Mouse (Mus musculus) c-Kit-positive CD71-positive TER-119-positive erythroid progenitor cells, embryonic 14.5 days (primary cell): ENCODE results near the gene Acap3.
A peak's percentile ranks its signal among the peaks of the same experiment; 100 is the strongest.

Source experiments
- DNase-seq: peaks from one replicate; pipeline ENCODE4 v3.0.0-alpha.2; 2013; ENCODE audit warnings: low spot score

The Acap3 gene

DNA sequence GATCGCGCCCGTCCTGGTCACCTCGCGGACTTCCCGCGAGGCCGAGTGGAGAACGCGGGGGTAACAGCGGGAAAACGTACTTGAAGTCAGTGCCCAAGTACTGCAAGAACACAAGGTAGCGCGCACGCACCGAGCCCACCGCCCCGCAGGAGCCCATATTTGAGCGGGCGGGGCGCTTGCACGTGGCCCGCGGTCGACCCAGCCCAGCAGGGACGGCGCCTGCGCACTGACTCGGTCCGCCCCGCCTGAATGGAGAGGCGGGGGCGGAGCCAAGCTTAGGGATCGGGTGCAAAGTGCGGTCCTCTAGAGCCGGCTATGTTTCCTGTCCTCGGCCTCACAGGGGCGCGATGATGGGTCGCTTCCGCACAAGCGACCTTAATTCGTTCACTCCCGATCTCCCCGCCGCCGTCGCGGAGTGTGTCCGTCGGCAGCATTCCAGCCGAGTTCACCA lies at the start of gene Acap3, which contains the start of gene Pusl1:
TSS of gene Acap3 (plus strand) at position 272 of the 451 bp plus-strand sequence.
TSS of gene Pusl1 (minus strand) at position 231 of the 451 bp plus-strand sequence.
- peak; percentile 93 for DNase-seq

DNA sequence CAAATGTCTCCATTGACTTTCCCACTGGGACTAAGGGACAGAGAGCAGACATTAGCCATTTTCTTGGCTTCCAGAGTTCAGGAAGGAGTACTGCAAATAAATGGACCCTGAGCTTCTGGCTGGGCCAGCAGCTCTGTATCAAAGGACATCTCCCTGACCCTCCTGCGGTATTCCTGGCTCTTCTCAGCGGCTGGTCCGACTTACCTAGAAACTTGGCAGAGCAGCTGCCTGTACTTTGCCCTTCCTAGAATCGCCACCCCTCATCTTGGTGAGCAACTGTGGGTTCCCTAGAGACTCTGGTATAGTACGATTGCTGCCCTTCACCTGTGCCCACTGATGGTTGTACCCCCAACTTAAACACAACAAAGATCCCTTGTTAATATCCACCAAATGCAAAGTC lies 48.4 kb upstream of the Acap3 start:
- no peak for DNase-seq

DNA sequence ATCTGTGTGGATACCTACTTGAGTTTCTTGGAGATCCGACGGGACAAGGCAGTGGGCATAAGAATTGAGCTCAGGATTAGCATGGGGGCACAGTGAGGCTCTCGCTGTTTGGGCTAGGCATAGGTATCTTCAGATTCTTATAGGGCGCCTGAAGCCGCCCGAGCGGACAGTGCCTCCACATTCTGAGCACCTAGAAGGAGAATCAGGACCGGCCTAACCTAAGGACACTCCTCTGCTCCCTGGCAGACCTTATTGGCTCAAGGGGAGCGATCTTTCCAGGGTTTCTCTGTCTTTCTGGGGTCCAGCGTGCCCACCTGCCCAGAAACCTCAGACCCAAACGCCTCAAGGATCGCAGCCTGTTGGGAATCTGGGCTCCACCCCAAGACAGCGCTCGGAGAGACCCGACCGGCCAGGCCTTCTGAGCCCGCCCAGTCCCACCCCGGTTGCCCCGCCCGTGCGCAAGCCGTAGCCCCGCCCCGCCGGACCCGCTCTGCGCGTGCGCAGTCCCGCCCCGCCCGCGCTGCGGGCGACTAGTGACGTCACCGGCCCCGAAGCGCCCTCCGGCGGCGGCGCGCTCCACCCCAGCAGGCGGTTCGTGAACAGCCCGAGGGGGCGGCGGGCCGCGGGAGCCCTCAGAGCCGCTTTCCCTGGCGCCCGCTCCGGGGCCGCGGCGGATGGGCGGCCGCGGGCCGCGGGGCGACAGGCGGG lies 44.6 kb upstream of the Acap3 start, which contains the start of gene Dvl1:
TSS of gene Dvl1 (plus strand) at position 532 of the 708 bp plus-strand sequence.
- peak; percentile 81 for DNase-seq

DNA sequence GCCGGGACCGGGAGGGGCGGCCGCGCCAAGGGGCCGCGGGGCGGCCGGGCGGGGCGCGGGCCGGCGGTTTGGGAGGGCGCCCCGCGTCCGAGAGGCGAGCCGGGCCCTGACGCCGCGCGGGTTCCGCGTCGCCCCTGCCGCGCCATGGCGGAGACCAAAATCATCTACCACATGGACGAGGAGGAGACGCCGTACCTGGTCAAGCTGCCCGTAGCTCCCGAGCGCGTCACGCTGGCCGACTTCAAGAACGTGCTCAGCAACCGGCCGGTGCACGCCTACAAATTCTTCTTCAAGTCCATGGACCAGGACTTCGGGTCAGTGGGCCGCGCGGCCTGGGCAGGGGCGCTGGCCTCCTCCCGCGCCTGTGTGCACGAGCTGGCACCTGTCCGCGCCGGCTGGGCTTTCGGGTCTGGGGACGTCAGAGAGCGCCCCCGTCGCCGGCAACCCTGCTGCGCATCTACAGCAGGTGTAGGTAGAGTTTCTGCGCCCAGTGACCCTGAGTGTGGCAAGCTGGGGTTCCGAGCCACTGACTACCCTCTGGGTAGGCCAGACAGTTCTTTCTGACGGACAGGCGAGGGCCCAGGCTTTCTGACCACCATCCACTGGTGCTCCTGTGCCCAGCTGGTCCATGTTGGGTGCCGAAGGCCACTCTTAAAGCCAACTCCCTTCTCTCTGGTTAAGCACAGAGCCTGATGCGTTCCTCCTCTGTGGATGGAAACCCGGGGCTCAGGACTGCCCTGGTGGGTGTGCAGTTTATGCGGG lies 43.9 kb upstream of the Acap3 start:
- DNase-seq = no peak

- DNase-seq = no peak
These were observed 43.1 kb upstream of the Acap3 start for GRCm38 (mm10) chr4:155848434-155849095.

DNA sequence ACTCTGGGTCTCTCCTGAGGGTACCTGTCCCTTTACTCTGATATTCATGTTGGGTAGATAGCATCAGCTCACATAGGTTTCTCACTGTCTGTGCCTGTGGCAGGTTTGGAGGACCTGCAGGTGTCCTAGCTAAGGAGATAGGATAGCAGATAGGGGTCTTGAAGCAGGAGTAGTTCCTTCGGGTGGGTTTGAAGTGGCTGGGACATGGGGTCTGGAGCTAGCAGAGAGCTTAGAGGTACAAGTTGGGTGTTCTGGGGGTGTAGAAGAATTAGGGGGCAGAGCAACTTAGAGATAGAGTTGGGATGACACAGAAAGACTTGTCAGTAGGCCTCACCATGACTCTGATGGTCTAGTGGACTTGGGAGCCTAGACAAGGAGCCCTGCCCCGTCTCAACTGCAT lies 42.2 kb upstream of the Acap3 start:
- no peak for DNase-seq

DNA sequence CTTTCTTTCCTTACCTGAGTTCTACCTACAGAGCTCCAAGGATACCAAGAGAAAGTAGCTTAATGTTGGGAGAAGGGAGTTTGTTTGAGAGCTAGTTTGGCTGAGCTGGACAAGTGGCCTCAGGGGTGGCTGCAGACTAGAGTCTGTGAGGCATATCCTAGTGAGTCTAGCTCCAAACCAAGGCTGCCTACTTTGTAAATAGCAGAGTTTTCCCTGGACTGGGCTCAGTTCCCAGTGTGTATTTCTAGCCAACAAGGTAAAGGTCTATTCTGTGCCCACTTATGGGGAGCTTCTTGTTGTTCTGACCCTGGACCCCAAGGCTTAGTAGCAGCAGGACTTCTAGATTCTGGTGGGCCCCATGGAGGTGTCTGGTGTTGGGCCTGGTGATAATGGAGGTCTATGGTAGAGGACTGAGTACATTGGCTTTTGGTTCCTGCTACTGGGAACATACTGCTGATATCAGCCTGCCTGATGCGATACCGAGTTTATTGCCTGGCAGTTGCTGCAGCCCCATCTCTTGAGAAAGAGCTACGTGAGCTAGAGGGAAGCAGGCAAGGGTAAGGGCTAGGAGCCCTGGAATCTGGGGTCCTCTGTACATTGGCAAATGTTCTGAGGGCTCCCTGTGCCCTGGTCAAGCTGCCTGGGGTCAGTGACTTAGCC lies 41.7 kb upstream of the Acap3 start:
- no peak for DNase-seq

- no peak for DNase-seq
These were observed 40.3 kb upstream of the Acap3 start for GRCm38 (mm10) chr4:155851368-155851767.

- no peak for DNase-seq
These were observed 39.6 kb upstream of the Acap3 start for GRCm38 (mm10) chr4:155851951-155852411.

- no peak for DNase-seq
These were observed 38.2 kb upstream of the Acap3 start for GRCm38 (mm10) chr4:155853421-155853820.

- no peak for DNase-seq
These were observed 36.6 kb upstream of the Acap3 start for GRCm38 (mm10) chr4:155854991-155855390.

- no peak for DNase-seq
These were observed 35.6 kb upstream of the Acap3 start for GRCm38 (mm10) chr4:155856071-155856470.

GRCm38 (mm10) chr4:155856881-155857280 lies 34.7 kb upstream of the Acap3 start:
- DNase-seq = no peak

GRCm38 (mm10) chr4:155859318-155859717 lies 32.3 kb upstream of the Acap3 start:
- DNase-seq = no peak

DNA sequence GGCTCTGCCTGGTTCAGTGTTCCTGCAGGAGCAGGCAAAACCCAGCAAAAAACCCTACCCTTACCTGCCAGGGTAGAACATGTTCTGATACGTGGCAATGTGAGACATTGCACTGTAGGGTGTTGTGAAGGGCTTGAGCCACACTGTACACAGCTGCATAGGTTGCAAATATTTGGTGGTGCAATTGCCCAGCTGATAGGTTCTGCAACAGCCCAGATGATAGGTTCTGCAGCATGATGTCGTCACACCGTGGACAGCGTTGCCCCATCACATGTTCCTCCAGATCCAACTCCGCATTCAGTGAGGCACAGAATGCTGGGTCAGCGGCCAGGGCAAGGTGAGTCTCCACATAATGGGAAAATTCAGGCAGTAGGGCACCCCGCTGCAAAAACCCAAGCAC lies 29.8 kb upstream of the Acap3 start:
- no peak for DNase-seq

- no peak for DNase-seq
These were observed 28.6 kb upstream of the Acap3 start, which contains the start of gene Tas1r3 for GRCm38 (mm10) chr4:155863001-155863400. Gene Tas1r3, minus strand, starts transcription at chr4:155863362.

- no peak for DNase-seq
These were observed 22.9 kb upstream of the Acap3 start for GRCm38 (mm10) chr4:155868614-155869298.

DNA sequence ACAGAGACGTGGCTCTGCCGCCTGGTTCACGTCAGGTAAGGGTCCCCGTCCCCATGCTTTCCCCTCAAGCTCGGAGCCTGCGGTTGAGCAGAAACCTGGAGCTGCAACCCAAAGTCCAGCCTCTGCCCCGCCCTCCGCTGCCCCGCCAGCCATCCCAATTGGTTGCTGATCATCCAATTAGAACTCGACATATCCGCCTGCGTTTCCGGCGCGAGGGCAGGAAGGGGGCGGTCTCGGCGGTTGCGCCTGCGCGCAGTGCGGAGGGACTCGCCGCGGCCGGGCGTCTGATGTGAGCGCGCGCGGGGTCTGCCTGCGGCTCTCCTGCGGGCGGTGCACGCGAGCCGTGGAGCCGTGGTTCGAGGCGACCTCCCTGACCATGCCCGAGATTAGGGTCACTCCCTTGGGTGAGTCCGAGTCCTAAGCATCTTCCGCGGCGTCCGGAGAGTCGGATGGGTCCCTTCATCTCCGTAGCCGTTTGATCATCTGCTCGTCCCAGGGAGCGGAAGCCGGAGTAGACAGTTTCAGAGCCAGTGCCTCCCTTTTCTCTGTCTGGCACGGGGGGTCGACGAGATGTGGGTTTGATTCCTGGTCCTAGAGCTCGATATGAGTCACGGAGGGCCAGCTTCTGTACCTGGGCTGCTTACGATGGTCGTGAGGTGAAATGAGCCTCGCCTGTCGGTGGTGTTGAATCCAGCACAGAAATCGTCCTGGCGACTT lies 22.1 kb upstream of the Acap3 start, which contains the start of the genes Cptp and Ints11:
TSS of gene Cptp (minus strand) at position 124 of the 717 bp plus-strand sequence.
TSS of gene Ints11 (plus strand) at position 230 of the 717 bp plus-strand sequence.
- peak; percentile 92 for DNase-seq

GRCm38 (mm10) chr4:155871404-155871803 lies 20.2 kb upstream of the Acap3 start:
- DNase-seq = no peak

DNA sequence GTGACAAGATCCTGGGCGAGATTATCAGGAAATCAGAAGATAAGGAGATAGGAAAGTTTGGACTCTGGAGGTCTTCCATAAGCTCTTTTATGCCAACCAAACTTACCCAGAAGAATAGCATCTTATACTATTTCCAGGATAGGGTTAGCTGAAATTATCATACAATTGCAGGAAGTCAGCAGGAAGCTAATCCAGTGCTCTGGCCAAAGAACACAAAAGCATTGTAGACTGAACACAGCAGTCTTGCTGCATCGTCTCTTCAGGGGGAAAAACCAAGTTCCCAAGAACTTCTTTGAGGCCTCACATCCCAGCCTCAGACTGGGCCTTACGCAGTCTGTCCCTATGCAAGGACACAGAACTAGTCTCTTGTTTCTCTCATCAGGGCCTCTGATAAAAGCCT lies 8.0 kb upstream of the Acap3 start:
- no peak for DNase-seq
